Mouse (Mus musculus): ENCODE results near the gene Ddx19a.
"Not testable (repeated sequence)": the region's sequence is repeated elsewhere in the genome, so short reads cannot be mapped to it uniquely, and the experiment has no call there.

The Ddx19a gene

DNA sequence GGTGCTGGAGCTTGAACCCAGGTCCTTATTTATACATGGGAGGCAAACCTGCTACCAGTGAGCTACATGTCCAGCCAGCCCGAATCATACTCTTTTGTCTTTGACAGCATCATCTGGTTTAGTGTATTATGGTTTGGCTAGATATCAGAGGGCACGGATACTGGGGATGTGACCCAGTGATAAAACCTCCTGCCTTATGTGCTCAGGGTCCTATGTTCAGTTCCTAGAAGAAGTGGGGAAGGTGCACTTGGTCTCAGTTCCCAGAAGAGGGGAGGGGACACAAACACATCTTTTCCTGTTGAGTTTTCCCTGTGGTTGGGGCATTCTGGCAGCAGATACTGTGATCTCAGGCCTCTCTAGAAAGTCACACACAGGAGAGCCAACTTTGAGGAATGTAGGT is 64.3 kb downstream of the Ddx19a start:
- no peak for DNase-seq (ENCODE audit: low spot score)

GRCm38 (mm10) chr8:110932444-110932843 is 65.2 kb downstream of the Ddx19a start:
- DNase-seq (ENCODE audit: low spot score): no peak

- peak; percentile 85 for DNase-seq (ENCODE audit: low spot score)
Measured at GRCm38 (mm10) chr8:110931176-110931939, 66.2 kb downstream of the Ddx19a start.

GRCm38 (mm10) chr8:110929672-110930071 is 67.9 kb downstream of the Ddx19a start:
- DNase-seq (ENCODE audit: low spot score): not testable (repeated sequence)

DNA sequence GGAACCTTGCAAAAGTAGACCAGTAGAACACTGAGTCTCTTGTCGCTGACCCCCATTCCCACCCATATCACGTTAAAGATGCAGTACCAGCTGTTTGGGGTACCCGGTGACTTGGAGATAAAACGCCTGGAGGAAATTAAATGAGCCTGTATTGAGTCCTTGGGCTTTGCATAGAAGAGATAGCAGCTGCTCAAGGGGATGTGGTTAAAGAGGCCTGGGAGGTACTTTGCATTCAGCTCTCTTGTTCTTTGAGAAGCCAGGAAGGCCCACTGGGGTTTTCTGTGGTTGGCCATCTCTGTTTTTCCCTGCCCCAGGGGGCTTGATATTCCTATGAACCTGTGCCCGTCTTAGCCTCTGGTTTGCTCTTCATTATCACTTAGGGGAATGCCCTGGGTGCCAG is 68.5 kb downstream of the Ddx19a start:
- no peak for DNase-seq (ENCODE audit: low spot score)

- DNase-seq (ENCODE audit: low spot score): no peak
Measured at GRCm38 (mm10) chr8:110928435-110928834, 69.2 kb downstream of the Ddx19a start.

DNA sequence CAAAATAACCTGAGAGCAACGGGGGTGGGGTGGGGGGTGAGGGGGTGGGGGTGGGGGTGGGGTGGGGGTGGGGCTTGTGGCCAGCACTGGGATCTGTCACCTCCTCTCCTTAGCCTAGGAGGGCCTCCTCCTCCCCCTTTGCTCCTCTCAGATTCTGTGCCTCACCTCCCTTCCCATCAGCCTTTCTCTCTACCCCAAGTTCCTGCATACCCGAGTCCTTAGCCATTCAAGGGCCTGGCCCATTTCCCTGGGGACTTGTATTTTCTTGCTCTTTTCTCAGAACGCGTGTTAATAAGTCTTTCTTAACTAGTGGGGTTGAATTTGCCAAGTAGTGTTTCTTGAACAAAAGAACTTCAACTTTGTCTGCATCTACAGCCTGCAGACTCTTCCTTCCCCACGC is 70.9 kb downstream of the Ddx19a start:
- DNase-seq (ENCODE audit: low spot score): no peak

GRCm38 (mm10) chr8:110925691-110926140 is 71.9 kb downstream of the Ddx19a start:
- no peak for DNase-seq (ENCODE audit: low spot score)
